Mouse (Mus musculus): ENCODE measurements around the gene Cmss1. TPM values are rescaled to one million over a fixed set of nuclear protein-coding genes. Genes with fewer than 3 reads are reported as not detected.

Gene Cmss1
- polyA plus RNA-seq, 1 experiment from 2014 or later = 67.9 TPM

- DNase-seq (no peak), ATAC-seq (ENCODE audit: insufficient read depth) (no peak; the same call in 1 of the 2 replicates)
- Histone ChIP-seq H3K9me3 (ENCODE audit: low read depth, low read length) (no peaks in the 10 kb centered on the region), H3K4me3 (ENCODE audit: low read depth, low read length) (no peak overlapping the region), H3K36me3 (ENCODE audit: insufficient read depth) (no peaks in the 10 kb centered on the region), H3K27me3 (ENCODE audit: insufficient read depth, low read length) (no peaks in the 10 kb centered on the region), H3K4me1 (ENCODE audit: insufficient read depth) (peaks cover 27% of the 10 kb centered on the region), H3K27ac (ENCODE audit: low read depth) (peak overlapping the region; percentile 33; the same call in 1 of the 2 replicates), H3K4me2 (no peak overlapping the region), H3K9ac (no peak overlapping the region)
- TF ChIP-seq CTCF (IDR thresholded peaks at IDR 0.05; ENCODE audit: low read depth) = no peak
- 51% methylated on average over 7 of the region's 7 CpGs for WGBS
Observed at GRCm38 (mm10) chr16:57421680-57422417, 184.8 kb downstream of the Cmss1 start.

GRCm38 (mm10) chr16:57420773-57421556 is 185.7 kb downstream of the Cmss1 start:
- Histone ChIP-seq H3K9me3 (ENCODE audit: low read depth, low read length) (no peaks in the 10 kb centered on the region), H3K4me1 (ENCODE audit: insufficient read depth) (peaks cover 31% of the 10 kb centered on the region), H3K4me3 (ENCODE audit: low read depth, low read length) (no peak overlapping the region), H3K27ac (ENCODE audit: low read depth) (peak overlapping the region; percentile 37), H3K9ac (no peak overlapping the region), H3K36me3 (ENCODE audit: insufficient read depth) (no peaks in the 10 kb centered on the region), H3K4me2 (no peak overlapping the region), H3K27me3 (ENCODE audit: insufficient read depth, low read length) (no peaks in the 10 kb centered on the region)
- DNase-seq = peak; percentile 85
- ATAC-seq (ENCODE audit: insufficient read depth) = peak; percentile 59
- TF ChIP-seq CTCF (IDR thresholded peaks at IDR 0.05; ENCODE audit: low read depth) = no peak
- 11% methylated on average over 8 of the region's 8 CpGs for WGBS

- Histone ChIP-seq H3K36me3 (ENCODE audit: insufficient read depth) (no peaks in the 10 kb centered on the region), H3K9me3 (ENCODE audit: low read depth, low read length) (no peaks in the 10 kb centered on the region), H3K4me1 (ENCODE audit: insufficient read depth) (peaks cover 32% of the 10 kb centered on the region), H3K27ac (ENCODE audit: low read depth) (no peak overlapping the region), H3K27me3 (ENCODE audit: insufficient read depth, low read length) (no peaks in the 10 kb centered on the region), H3K9ac (no peak overlapping the region), H3K4me3 (ENCODE audit: low read depth, low read length) (no peak overlapping the region), H3K4me2 (no peak overlapping the region)
- WGBS = 66% methylated on average over 5 of the region's 5 CpGs
- ATAC-seq (ENCODE audit: insufficient read depth) (no peak), DNase-seq (no peak)
- no peak for TF ChIP-seq CTCF (IDR thresholded peaks at IDR 0.05; ENCODE audit: low read depth)
Observed at GRCm38 (mm10) chr16:57419881-57420280, 186.8 kb downstream of the Cmss1 start.

DNA sequence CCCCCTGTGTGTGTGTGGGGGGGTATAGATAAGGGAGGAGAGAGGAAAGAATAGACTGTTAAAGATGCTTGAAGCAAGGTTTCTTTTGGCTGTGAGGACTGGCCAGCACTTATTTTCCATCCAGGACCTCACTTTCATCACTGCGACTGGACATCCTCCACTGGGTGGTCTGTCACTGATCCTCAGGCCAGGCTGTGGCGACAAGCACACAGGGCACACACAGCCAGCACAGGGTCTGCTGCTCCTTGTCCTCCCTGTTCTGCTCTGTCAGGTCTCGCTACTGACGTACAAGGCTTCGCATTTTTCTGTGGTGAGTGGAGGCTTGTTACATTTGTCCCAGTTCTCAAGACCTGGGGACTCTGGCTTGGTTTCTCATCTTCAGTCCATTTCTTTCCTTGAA is 187.3 kb downstream of the Cmss1 start:
- no peaks in the 10 kb centered on the region for H3K9me3 ChIP-seq (ENCODE audit: low read depth, low read length)
- no peak overlapping the region for H3K4me3 ChIP-seq (ENCODE audit: low read depth, low read length)
- H3K27ac ChIP-seq (ENCODE audit: low read depth) = 0 out of 2 replicates have a peak overlapping the region, but pooled peaks have one; percentile 38
- ATAC-seq (ENCODE audit: insufficient read depth) (0 out of 2 replicates have a peak, but pooled peaks have one; percentile 29), DNase-seq (no peak)
- TF ChIP-seq CTCF (IDR thresholded peaks at IDR 0.05; ENCODE audit: low read depth) = no peak
- no peaks in the 10 kb centered on the region for H3K36me3 ChIP-seq (ENCODE audit: insufficient read depth)
- no peak overlapping the region for H3K4me2 ChIP-seq
- 36% methylated on average over 5 of the region's 5 CpGs for WGBS
- H3K27me3 ChIP-seq (ENCODE audit: insufficient read depth, low read length) = no peaks in the 10 kb centered on the region
- no peak overlapping the region for H3K9ac ChIP-seq
- peaks cover 32% of the 10 kb centered on the region for H3K4me1 ChIP-seq (ENCODE audit: insufficient read depth)

DNA sequence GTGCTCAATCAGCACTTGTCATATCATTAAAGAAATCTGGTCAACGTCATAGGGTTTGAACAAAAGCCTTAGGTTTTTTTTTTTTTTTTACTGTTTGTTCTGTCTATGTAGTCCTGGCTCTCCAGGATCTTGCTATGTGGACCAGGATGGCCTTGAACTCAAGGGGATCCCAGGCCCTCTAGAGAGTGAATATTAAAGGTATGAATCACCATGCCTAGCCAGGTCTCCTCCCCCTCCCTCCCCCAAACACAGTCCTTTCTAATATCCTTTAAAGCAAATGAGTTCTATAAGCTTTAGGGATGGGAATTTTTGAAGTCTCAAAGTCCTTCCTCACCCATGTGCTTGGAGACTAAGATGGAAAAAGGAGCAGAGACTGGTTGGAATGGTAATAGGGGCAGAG is 188.7 kb downstream of the Cmss1 start:
- no peak overlapping the region for H3K4me2 ChIP-seq
- no peaks in the 10 kb centered on the region for H3K27me3 ChIP-seq (ENCODE audit: insufficient read depth, low read length)
- no peaks in the 10 kb centered on the region for H3K9me3 ChIP-seq (ENCODE audit: low read depth, low read length)
- H3K4me1 ChIP-seq (ENCODE audit: insufficient read depth) = peaks cover 26% of the 10 kb centered on the region
- H3K36me3 ChIP-seq (ENCODE audit: insufficient read depth) = no peaks in the 10 kb centered on the region
- TF ChIP-seq CTCF (IDR thresholded peaks at IDR 0.05; ENCODE audit: low read depth) = no peak
- DNase-seq (no peak), ATAC-seq (ENCODE audit: insufficient read depth) (no peak)
- H3K4me3 ChIP-seq (ENCODE audit: low read depth, low read length) = no peak overlapping the region
- H3K27ac ChIP-seq (ENCODE audit: low read depth) = no peak overlapping the region
- no peak overlapping the region for H3K9ac ChIP-seq
- 48% methylated on average over 1 of the region's 1 CpGs for WGBS

GRCm38 (mm10) chr16:57417017-57417416 is 189.6 kb downstream of the Cmss1 start:
- no peak overlapping the region for H3K4me2 ChIP-seq
- 67% methylated on average over 9 of the region's 9 CpGs for WGBS
- no peaks in the 10 kb centered on the region for H3K36me3 ChIP-seq (ENCODE audit: insufficient read depth)
- H3K27me3 ChIP-seq (ENCODE audit: insufficient read depth, low read length) = no peaks in the 10 kb centered on the region
- ATAC-seq (ENCODE audit: insufficient read depth) (peak; percentile 21; the same call in 1 of the 2 replicates), DNase-seq (no peak)
- H3K9ac ChIP-seq = no peak overlapping the region
- no peak overlapping the region for H3K27ac ChIP-seq (ENCODE audit: low read depth)
- H3K9me3 ChIP-seq (ENCODE audit: low read depth, low read length) = no peaks in the 10 kb centered on the region
- no peak overlapping the region for H3K4me3 ChIP-seq (ENCODE audit: low read depth, low read length)
- TF ChIP-seq CTCF (IDR thresholded peaks at IDR 0.05; ENCODE audit: low read depth) = no peak
- peaks cover 21% of the 10 kb centered on the region for H3K4me1 ChIP-seq (ENCODE audit: insufficient read depth)

DNA sequence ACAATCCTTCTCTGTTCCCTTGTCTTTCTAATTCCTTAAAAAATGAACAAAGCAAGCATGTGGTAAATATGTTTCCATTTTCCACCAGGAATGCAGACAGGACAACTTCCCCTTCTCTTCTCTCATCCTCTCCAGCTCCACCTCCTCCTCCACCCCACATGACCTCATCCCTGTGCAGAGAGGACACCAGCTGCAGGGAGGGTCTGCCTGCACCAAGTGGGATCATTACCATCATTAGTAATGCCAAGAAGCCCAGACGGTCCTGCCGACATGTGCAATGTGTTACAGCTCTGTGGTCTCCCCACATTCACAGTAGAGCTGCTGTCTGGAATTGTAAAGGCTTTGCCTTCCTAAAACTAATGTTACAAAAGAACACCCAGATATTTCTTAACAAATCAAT is 190.6 kb downstream of the Cmss1 start:
- Histone ChIP-seq H3K36me3 (ENCODE audit: insufficient read depth) (no peaks in the 10 kb centered on the region), H3K27ac (ENCODE audit: low read depth) (no peak overlapping the region), H3K27me3 (ENCODE audit: insufficient read depth, low read length) (no peaks in the 10 kb centered on the region), H3K4me2 (no peak overlapping the region), H3K9me3 (ENCODE audit: low read depth, low read length) (no peaks in the 10 kb centered on the region), H3K9ac (no peak overlapping the region), H3K4me3 (ENCODE audit: low read depth, low read length) (no peak overlapping the region), H3K4me1 (ENCODE audit: insufficient read depth) (peaks cover 16% of the 10 kb centered on the region; the same call in 1 of the 2 replicates)
- no peak for TF ChIP-seq CTCF (IDR thresholded peaks at IDR 0.05; ENCODE audit: low read depth)
- no peak for ATAC-seq (ENCODE audit: insufficient read depth)
- WGBS = 36% methylated on average over 2 of the region's 2 CpGs
- DNase-seq = no peak
